Mouse (Mus musculus) forebrain, embryonic 11.5 days (tissue): ENCODE results near the gene Prss35. TPM values are rescaled to one million over a fixed set of nuclear protein-coding genes. Genes with fewer than 3 reads are reported as not detected.

ENCODE experiments used
- ATAC-seq: fragments of 200-750 bp; cut with Nextera tagmentation; replicated peaks from 2 replicates; pipeline ENCODE4 v1.8.0; 2017; ENCODE audit warnings: moderate TSS enrichment; ENCODE audit not compliant: low FRiP score
- DNase-seq: peaks from one replicate; pipeline ENCODE4 v3.0.0-alpha.2; 2017; ENCODE audit warnings: low spot score
- H3K27ac ChIP-seq: fragments of 300-500 bp; sonication (generic); 2 replicates; pipeline ENCODE4 v1.5.1; 2014; ENCODE audit warnings: low read depth, low read length
- H3K27me3 ChIP-seq: fragments of 300-500 bp; sonication (generic); 2 replicates; pipeline ENCODE4 v1.6.1; 2014; ENCODE audit warnings: mild to moderate bottlenecking, low read length, mixed read lengths; ENCODE audit not compliant: control insufficient read depth, insufficient read depth
- H3K36me3 ChIP-seq: fragments of 300-500 bp; sonication (generic); 2 replicates; pipeline ENCODE4 v1.6.1; 2014; ENCODE audit warnings: mild to moderate bottlenecking, low read length, moderate library complexity, mixed read lengths; ENCODE audit not compliant: control insufficient read depth, insufficient read depth
- H3K4me1 ChIP-seq: fragments of 300-500 bp; sonication (generic); replicated peaks from 2 replicates; pipeline ENCODE4 v1.6.1; 2014; ENCODE audit warnings: low read length, mixed read lengths; ENCODE audit not compliant: control insufficient read depth, insufficient read depth
- H3K4me2 ChIP-seq: fragments of 300-500 bp; sonication (generic); 2 replicates; pipeline ENCODE4 v1.6.1; 2014; ENCODE audit warnings: low read depth, mild to moderate bottlenecking, low read length, moderate library complexity, mixed read lengths; ENCODE audit not compliant: severe bottlenecking
- H3K4me3 ChIP-seq: fragments of 300-500 bp; sonication (generic); 2 replicates; pipeline ENCODE4 v1.5.1; 2014; ENCODE audit warnings: low read depth, low read length
- H3K9ac ChIP-seq: fragments of 300-500 bp; sonication (generic); 2 replicates; pipeline ENCODE4 v1.6.1; 2014; ENCODE audit warnings: low read length
- H3K9me3 ChIP-seq: fragments of 300-500 bp; sonication (generic); 2 replicates; pipeline ENCODE4 v1.6.1; 2016; ENCODE audit warnings: low read length, mixed read lengths; ENCODE audit not compliant: control insufficient read depth
- WGBS: fragments of 180-500 bp; shearing (Covaris S2); extraction: QIAGEN DNeasy Blood & Tissue Kit; methylation state at CpG from one replicate; pipeline ENCODE4 v1.1.7; 2014; 5-methylcytosine and 5-hydroxymethylcytosine counted together
- polyA plus RNA-seq: library from polyadenylated mRNA; unstranded; fragments of >200 nt; fragmentation: Nextera tagmentation; extraction: Ambion mirVana; gene quantifications from 2 replicates; pipeline ENCODE4 v1.2.1, GENCODE M21; 2014

The Prss35 gene
- polyA plus RNA-seq, 1 experiment from 2014 or later: 2.3 TPM

GRCm38 (mm10) chr9:86773996-86774395, 30.5 kb downstream of the Prss35 start:
- Histone ChIP-seq H3K4me1 (no peaks in the 10 kb centered on the region), H3K9me3 (no peaks in the 10 kb centered on the region), H3K27me3 (no peaks in the 10 kb centered on the region), H3K36me3 (no peaks in the 10 kb centered on the region), H3K27ac (no peak overlapping the region), H3K4me2 (no peak overlapping the region), H3K4me3 (no peak overlapping the region), H3K9ac (no peak overlapping the region)
- DNase-seq (no peak), ATAC-seq (no peak)
- 90% methylated on average over 8 of the region's 8 CpGs for WGBS

GRCm38 (mm10) chr9:86775374-86775773, 31.9 kb downstream of the Prss35 start:
- no peak overlapping the region for H3K27ac ChIP-seq
- DNase-seq (no peak), ATAC-seq (no peak)
- H3K9ac ChIP-seq: no peak overlapping the region
- no peak overlapping the region for H3K4me3 ChIP-seq
- H3K36me3 ChIP-seq: no peaks in the 10 kb centered on the region
- WGBS: 97% methylated on average over 6 of the region's 6 CpGs
- H3K27me3 ChIP-seq: no peaks in the 10 kb centered on the region
- no peaks in the 10 kb centered on the region for H3K9me3 ChIP-seq
- H3K4me1 ChIP-seq: no peaks in the 10 kb centered on the region
- no peak overlapping the region for H3K4me2 ChIP-seq

GRCm38 (mm10) chr9:86777309-86777708, 33.9 kb downstream of the Prss35 start:
- 83% methylated on average over 7 of the region's 7 CpGs for WGBS

GRCm38 (mm10) chr9:86778212-86778611, 34.8 kb downstream of the Prss35 start:
- no peak overlapping the region for H3K9ac ChIP-seq
- H3K36me3 ChIP-seq: no peaks in the 10 kb centered on the region
- H3K4me2 ChIP-seq: no peak overlapping the region
- DNase-seq (no peak), ATAC-seq (no peak)
- H3K27me3 ChIP-seq: no peaks in the 10 kb centered on the region
- no peaks in the 10 kb centered on the region for H3K9me3 ChIP-seq
- H3K4me3 ChIP-seq: no peak overlapping the region
- no peak overlapping the region for H3K27ac ChIP-seq
- 84% methylated on average over 4 of the region's 4 CpGs for WGBS
- no peaks in the 10 kb centered on the region for H3K4me1 ChIP-seq

More at GRCm38 (mm10) chr9:86777309-86777708, 33.9 kb downstream of the Prss35 start:
- Histone ChIP-seq H3K4me1 (no peaks in the 10 kb centered on the region), H3K27me3 (no peaks in the 10 kb centered on the region), H3K27ac (no peak overlapping the region), H3K9me3 (no peaks in the 10 kb centered on the region), H3K9ac (no peak overlapping the region), H3K4me3 (no peak overlapping the region), H3K36me3 (no peaks in the 10 kb centered on the region), H3K4me2 (no peak overlapping the region)
- ATAC-seq (0 out of 2 replicates have a peak, but pooled peaks have one; percentile 21), DNase-seq (no peak)

GRCm38 (mm10) chr9:86781426-86781825, 38.0 kb downstream of the Prss35 start:
- H3K36me3 ChIP-seq: no peaks in the 10 kb centered on the region
- WGBS: 86% methylated on average over 4 of the region's 4 CpGs
- no peak overlapping the region for H3K4me3 ChIP-seq
- H3K9me3 ChIP-seq: no peaks in the 10 kb centered on the region
- no peak overlapping the region for H3K4me2 ChIP-seq
- no peak for ATAC-seq
- H3K4me1 ChIP-seq: no peaks in the 10 kb centered on the region
- no peaks in the 10 kb centered on the region for H3K27me3 ChIP-seq
- no peak for DNase-seq
- no peak overlapping the region for H3K27ac ChIP-seq
- H3K9ac ChIP-seq: no peak overlapping the region

- no peak overlapping the region for H3K4me2 ChIP-seq
- no peak for DNase-seq
- H3K36me3 ChIP-seq: no peaks in the 10 kb centered on the region
- no peaks in the 10 kb centered on the region for H3K9me3 ChIP-seq
- no peaks in the 10 kb centered on the region for H3K27me3 ChIP-seq
- no peak overlapping the region for H3K27ac ChIP-seq
- WGBS: 91% methylated on average over 2 of the region's 2 CpGs
- H3K4me3 ChIP-seq: no peak overlapping the region
- H3K4me1 ChIP-seq: no peaks in the 10 kb centered on the region
- ATAC-seq: no peak
- no peak overlapping the region for H3K9ac ChIP-seq
Measured at GRCm38 (mm10) chr9:86782836-86783235, 39.4 kb downstream of the Prss35 start.

- ATAC-seq (no peak), DNase-seq (no peak)
- no peak overlapping the region for H3K9ac ChIP-seq
- WGBS: 83% methylated on average over 6 of the region's 6 CpGs
- no peaks in the 10 kb centered on the region for H3K9me3 ChIP-seq
- H3K4me3 ChIP-seq: no peak overlapping the region
- H3K4me1 ChIP-seq: no peaks in the 10 kb centered on the region
- no peak overlapping the region for H3K4me2 ChIP-seq
- no peaks in the 10 kb centered on the region for H3K27me3 ChIP-seq
- H3K36me3 ChIP-seq: no peaks in the 10 kb centered on the region
- H3K27ac ChIP-seq: no peak overlapping the region
Measured at GRCm38 (mm10) chr9:86789186-86789585, 45.7 kb downstream of the Prss35 start.

GRCm38 (mm10) chr9:86791927-86792326, 48.5 kb downstream of the Prss35 start:
- no peak overlapping the region for H3K4me3 ChIP-seq
- ATAC-seq (no peak), DNase-seq (no peak)
- WGBS: 89% methylated on average over 7 of the region's 7 CpGs
- no peak overlapping the region for H3K4me2 ChIP-seq
- H3K36me3 ChIP-seq: no peaks in the 10 kb centered on the region
- H3K4me1 ChIP-seq: no peaks in the 10 kb centered on the region
- H3K9me3 ChIP-seq: no peaks in the 10 kb centered on the region
- no peak overlapping the region for H3K9ac ChIP-seq
- H3K27me3 ChIP-seq: no peaks in the 10 kb centered on the region
- H3K27ac ChIP-seq: no peak overlapping the region

GRCm38 (mm10) chr9:86795236-86795635, 51.8 kb downstream of the Prss35 start:
- Histone ChIP-seq H3K27me3 (no peaks in the 10 kb centered on the region), H3K4me1 (no peaks in the 10 kb centered on the region), H3K4me2 (no peak overlapping the region), H3K36me3 (no peaks in the 10 kb centered on the region), H3K9me3 (no peaks in the 10 kb centered on the region), H3K4me3 (no peak overlapping the region), H3K27ac (no peak overlapping the region), H3K9ac (no peak overlapping the region)
- DNase-seq: no peak
- 77% methylated on average over 3 of the region's 3 CpGs for WGBS
- no peak for ATAC-seq
